Mouse (Mus musculus): ENCODE data around the gene Cpn2.

GRCm38 (mm10) chr16:30255061-30255460, 12.2 kb downstream of the Cpn2 start:
- TF ChIP-seq FLI1 (IDR thresholded peaks at IDR 0.05; ENCODE audit: low read length) (no peak), GATA1 (IDR thresholded peaks at IDR 0.05; ENCODE audit: borderline replicate concordance, low read length) (no peak)
